Mouse (Mus musculus) erythroblast, embryonic 14.5 days (primary cell): ENCODE data around the gene Tmem30c. TPM values are rescaled to one million over a fixed set of nuclear protein-coding genes. Genes with fewer than 3 reads are reported as not detected.

Experiments used
- H3K27me3 ChIP-seq: 2 replicates; pipeline ENCODE4 v1.6.1; 2012; ENCODE audit warnings: inconsistent platforms; ENCODE audit not compliant: control insufficient read depth
- H3K36me3 ChIP-seq: 2 replicates; pipeline ENCODE4 v1.6.1; 2012; ENCODE audit warnings: mild to moderate bottlenecking, inconsistent platforms; ENCODE audit not compliant: control insufficient read depth
- H3K4me1 ChIP-seq: 2 replicates; pipeline ENCODE4 v1.6.1; 2012; ENCODE audit warnings: inconsistent platforms; ENCODE audit not compliant: control insufficient read depth
- H3K4me3 ChIP-seq: replicated peaks from 2 replicates; pipeline ENCODE3; 2012; ENCODE audit warnings: moderate library complexity, mild to moderate bottlenecking, inconsistent platforms
- H3K9me3 ChIP-seq: 2 replicates; pipeline ENCODE4 v1.6.1; 2012; ENCODE audit warnings: low read length, inconsistent platforms, mixed read lengths; ENCODE audit not compliant: control insufficient read depth
- GATA1 ChIP-seq: IDR thresholded peaks from 2 replicates; pipeline ENCODE4 v1.6.1; 2012; ENCODE audit warnings: low read length, inconsistent platforms, mixed read lengths
- TAL1 ChIP-seq: IDR thresholded peaks from 3 replicates; pipeline ENCODE4 v1.6.1; 2012; ENCODE audit warnings: low read length, inconsistent platforms, mixed read lengths
- polyA plus RNA-seq: library from polyadenylated mRNA; stranded (reverse); fragments of >175 nt; gene quantifications from 2 replicates; pipeline ENCODE4 v1.2.3, GENCODE M21; 2012

Tmem30c gene
- polyA plus RNA-seq, 1 experiment: not detected

DNA sequence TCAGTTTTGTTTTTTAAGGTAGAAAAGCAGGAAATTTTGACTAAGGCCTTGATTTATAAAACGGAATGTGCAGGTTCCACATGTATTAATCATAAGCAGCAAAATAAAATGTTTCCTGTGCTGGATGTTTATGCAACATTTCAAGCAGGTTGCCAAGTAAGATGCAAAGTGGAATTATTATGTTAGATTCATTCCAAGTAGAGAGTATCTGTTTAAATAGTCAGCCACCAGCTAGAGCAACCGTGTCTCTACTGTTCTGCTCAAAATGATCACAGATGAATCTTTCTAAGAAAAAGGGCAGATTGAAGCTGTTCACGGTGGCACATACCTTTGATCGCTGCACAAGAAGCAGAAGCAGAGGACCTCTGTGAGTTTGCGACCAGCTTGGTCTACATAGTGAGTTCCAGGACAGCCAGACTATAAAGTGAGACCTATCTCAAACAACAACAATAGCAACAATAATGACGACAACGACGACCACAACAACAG is 26.0 kb upstream of the Tmem30c start:
- TF ChIP-seq GATA1 (no peak), TAL1 (no peak)

DNA sequence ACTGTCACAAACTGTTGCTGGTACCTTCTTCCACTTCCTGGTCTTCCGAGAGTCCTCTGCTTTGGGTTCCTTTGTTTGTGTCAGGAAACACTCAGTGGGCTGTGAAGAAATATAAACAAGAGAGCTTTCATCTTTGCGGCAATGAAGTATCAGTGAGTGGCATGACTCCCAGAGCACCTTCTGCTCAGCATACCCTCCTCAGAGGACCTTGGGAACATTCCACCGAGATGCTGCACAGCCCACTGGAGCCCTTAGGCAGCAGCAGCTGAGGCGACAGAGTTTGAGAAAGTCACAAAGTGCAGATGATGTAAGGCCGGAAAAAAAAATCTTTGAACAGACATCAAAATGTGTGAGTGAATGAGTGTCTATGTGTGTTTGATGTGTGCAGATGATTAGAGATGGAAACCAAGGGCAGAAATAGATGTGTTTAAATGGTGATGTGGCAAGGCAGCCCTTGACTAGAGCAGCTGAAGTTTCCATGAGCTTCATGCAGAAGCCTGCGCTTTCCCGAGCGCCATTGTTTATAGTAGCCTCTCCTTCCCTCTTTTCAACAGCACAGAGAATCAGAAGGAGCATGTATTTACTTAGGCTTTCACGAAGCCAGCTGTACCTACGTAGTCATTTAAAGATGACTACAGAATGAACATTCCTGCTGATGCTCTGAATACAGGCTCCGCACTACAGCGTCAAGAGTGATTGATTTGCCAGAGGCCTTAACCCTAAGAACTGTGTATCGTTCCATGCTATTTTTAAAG is 25.4 kb upstream of the Tmem30c start:
- no peak for TF ChIP-seq TAL1
- no peak for TF ChIP-seq GATA1

More for the DNA sequence above, 26.0 kb upstream of the Tmem30c start:
- Histone ChIP-seq H3K27me3 (no peaks in the 10 kb centered on the region), H3K4me3 (no peak overlapping the region), H3K9me3 (no peaks in the 10 kb centered on the region), H3K4me1 (no peaks in the 10 kb centered on the region), H3K36me3 (no peaks in the 10 kb centered on the region)

DNA sequence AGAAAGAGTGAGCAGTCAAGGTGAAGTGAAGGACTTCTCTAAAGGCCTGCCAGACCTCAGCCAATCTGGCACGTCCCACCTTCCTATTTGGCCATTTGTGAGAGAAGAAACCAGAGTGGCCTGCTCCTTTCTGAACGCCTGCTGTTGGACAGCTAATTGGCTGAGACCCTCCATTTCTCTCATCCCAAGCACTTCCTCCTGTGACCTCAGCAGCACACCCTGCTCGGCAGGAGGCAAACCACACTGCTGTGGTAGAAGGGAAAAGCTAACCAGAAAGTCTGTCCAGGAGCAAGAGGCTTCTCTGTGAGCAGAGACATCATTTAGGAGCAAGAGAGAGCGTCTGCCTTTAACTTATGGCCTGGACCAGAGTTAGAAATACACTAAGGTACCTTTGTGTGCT is 24.5 kb upstream of the Tmem30c start:
- no peak for TF ChIP-seq TAL1
- no peak for TF ChIP-seq GATA1
- H3K9me3 ChIP-seq: no peaks in the 10 kb centered on the region
- H3K36me3 ChIP-seq: no peaks in the 10 kb centered on the region
- H3K27me3 ChIP-seq: no peaks in the 10 kb centered on the region
- H3K4me1 ChIP-seq: no peaks in the 10 kb centered on the region
- H3K4me3 ChIP-seq: no peak overlapping the region

More for the DNA sequence above, 25.4 kb upstream of the Tmem30c start:
- Histone ChIP-seq H3K27me3 (no peaks in the 10 kb centered on the region), H3K36me3 (no peaks in the 10 kb centered on the region), H3K4me3 (no peak overlapping the region), H3K9me3 (no peaks in the 10 kb centered on the region), H3K4me1 (no peaks in the 10 kb centered on the region)

DNA sequence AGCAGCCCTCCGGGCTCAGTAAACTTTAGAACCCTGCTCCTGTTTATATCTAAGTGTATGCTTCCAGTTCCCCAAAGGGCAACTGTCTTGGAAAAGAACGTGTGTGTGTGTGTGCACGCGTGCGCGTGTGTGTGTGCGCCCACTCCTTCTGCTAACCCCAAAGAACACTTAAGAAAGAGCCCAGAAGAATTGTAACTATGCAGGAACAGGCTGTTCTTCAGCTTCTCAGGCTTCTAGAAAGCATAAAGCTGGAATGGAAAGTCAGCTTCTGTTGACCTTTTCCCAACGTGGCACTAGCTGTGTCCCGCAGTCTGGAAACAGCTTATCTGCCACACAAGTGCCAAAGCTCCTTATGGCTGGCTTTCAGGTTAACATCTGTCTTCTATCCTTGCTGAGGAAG is 22.4 kb upstream of the Tmem30c start:
- TF ChIP-seq TAL1: no peak
- no peak for TF ChIP-seq GATA1
- H3K9me3 ChIP-seq: no peaks in the 10 kb centered on the region
- H3K36me3 ChIP-seq: no peaks in the 10 kb centered on the region
- no peaks in the 10 kb centered on the region for H3K4me1 ChIP-seq
- no peaks in the 10 kb centered on the region for H3K27me3 ChIP-seq
- H3K4me3 ChIP-seq: no peak overlapping the region

DNA sequence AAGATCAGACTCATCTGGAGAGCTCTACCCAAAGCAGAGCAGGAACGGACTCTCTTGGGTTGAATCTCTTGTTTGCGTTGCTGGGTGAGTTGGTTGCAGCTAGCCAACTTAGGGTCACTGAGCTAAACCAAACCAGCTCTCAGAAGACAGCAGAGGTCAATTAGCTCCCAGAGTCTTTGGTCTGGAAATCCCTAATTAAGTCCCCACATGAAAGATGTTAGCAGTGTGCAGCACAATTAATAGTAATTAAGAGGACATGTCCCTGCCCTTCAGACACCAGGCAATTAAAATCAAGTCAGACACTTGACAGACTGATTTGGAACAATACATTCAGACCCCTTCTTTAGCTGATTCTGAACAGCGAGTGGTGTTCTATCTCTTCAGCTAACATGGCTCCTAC is 21.6 kb upstream of the Tmem30c start:
- H3K9me3 ChIP-seq: no peaks in the 10 kb centered on the region
- H3K27me3 ChIP-seq: no peaks in the 10 kb centered on the region

DNA sequence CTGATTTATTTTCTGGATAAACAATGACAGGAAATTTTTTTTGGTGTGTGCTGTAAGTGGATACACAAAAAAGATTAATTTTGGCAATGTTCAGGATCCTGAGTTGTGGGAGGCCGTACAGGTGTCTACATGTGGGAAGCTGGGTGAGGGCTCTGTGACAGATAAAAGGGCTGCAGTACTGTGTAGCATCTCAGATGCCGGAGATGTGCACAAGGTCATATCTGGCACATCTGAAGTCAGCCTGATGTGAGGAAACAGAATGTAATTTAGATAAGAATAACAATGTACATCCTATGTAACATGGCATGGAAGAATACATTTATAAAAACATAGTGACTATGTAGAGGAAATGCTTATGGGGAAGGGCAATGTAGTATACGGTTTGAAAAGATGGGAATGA is 20.8 kb upstream of the Tmem30c start:
- TF ChIP-seq GATA1: no peak
- no peak for TF ChIP-seq TAL1
- Histone ChIP-seq H3K4me3 (no peak overlapping the region), H3K9me3 (no peaks in the 10 kb centered on the region), H3K4me1 (no peaks in the 10 kb centered on the region), H3K36me3 (no peaks in the 10 kb centered on the region), H3K27me3 (no peaks in the 10 kb centered on the region)

More for the DNA sequence above, 21.6 kb upstream of the Tmem30c start:
- Histone ChIP-seq H3K4me1 (no peaks in the 10 kb centered on the region), H3K4me3 (no peak overlapping the region), H3K36me3 (no peaks in the 10 kb centered on the region)
- TF ChIP-seq TAL1 (no peak), GATA1 (no peak)

DNA sequence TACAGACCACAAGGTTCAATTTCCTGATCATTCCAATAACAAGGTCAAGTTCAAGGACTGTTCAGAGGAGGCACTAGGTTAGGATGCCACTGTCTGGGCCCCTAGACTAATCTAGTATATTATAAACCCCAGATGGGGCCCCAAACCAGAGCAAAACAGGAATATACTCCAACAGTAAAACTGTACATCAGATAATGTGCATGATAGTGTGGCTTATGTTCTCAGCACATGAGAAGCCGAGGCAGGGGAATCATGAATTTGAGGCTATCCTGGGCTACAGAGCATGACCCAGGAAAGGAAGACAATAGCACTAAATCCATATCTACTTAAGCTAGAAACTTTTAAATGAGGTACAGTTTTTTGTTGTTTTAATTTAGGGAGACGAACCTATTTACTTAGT is 19.5 kb upstream of the Tmem30c start:
- Histone ChIP-seq H3K9me3 (no peaks in the 10 kb centered on the region), H3K27me3 (no peaks in the 10 kb centered on the region), H3K4me1 (no peaks in the 10 kb centered on the region), H3K36me3 (no peaks in the 10 kb centered on the region), H3K4me3 (no peak overlapping the region)
- no peak for TF ChIP-seq GATA1
- TF ChIP-seq TAL1: no peak

DNA sequence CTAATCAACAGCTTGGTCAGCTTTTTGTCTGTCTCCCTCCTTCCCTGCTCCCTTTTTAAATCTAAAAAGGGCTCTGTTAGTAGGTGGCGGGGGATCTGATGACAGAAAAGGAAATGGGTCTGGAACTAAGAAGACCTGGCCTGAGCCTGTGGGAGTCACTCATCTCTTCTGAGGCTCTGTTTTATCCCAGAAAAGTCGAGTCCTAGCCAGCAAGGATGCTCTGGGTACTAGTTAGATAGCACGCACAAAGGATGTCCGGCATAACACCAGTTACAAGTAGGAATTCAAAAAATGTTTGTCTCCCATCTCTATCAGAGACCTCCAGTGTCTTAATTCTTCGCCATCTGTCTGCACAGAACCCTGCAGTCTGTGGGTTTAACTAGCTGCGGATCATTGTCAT is 12.8 kb upstream of the Tmem30c start:
- Histone ChIP-seq H3K27me3 (no peaks in the 10 kb centered on the region), H3K4me3 (no peak overlapping the region), H3K9me3 (no peaks in the 10 kb centered on the region), H3K4me1 (no peaks in the 10 kb centered on the region), H3K36me3 (no peaks in the 10 kb centered on the region)
- no peak for TF ChIP-seq GATA1
- TF ChIP-seq TAL1: no peak

DNA sequence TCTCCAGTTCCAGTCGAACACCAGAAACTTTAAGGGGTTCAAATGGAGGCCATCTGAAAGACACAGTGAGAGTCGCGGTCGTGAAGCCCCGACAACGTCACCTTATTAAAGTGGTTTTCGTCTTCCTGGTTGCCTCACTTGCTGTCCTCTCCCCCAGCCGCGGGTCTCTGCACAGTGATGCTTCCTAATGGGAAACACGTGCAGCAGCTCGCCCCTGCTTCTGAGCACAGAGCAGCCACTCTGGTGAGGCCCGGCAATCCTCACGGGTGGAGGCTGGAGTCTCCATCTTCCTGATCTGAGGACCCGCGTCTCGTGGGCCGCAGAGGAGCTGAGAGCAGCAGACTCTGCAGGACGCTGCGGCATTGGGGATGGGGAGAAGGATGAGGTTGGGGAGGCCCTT is 11.1 kb upstream of the Tmem30c start:
- no peaks in the 10 kb centered on the region for H3K9me3 ChIP-seq
- H3K4me1 ChIP-seq: no peaks in the 10 kb centered on the region
- TF ChIP-seq TAL1: no peak
- TF ChIP-seq GATA1: no peak
- no peaks in the 10 kb centered on the region for H3K27me3 ChIP-seq
- H3K4me3 ChIP-seq: no peak overlapping the region
- no peaks in the 10 kb centered on the region for H3K36me3 ChIP-seq
